ENCODE assay signal across 8 mouse cellular contexts in the genomic region with DNA sequence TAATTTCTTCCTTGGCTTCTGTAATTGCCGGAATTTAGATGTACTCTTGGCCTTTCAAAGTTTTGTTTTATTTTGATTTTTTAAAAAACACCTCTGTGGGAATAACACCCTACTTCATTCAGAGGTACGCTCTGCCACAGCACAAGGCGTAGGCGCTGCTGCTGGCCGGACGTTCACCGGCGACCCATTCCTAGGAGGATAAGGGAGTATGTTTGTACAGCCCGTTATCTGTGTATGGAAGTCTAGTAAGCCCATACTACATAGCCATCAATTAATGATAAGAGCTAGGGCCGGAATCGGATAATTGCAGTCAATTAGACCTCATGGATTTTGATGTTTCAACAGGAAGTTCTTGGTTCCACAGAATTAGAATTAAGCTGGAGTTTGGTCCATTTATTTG. TPM values are rescaled to one million over a fixed set of nuclear protein-coding genes. Genes with fewer than 3 reads are reported as not detected.
DNase-seq lines count a peak whose midpoint lies in the region; ATAC-seq and TF ChIP-seq lines count a peak whose summit lies in the region.

No protein-coding gene starts in this region.

- in situ Hi-C loops in Patski (cut with MboI; ENCODE audit: low pct_unique_long_range_greater_than_20kb) = no loop called here

- 1% methylated on average over 11 of the region's 11 CpGs for WGBS in forebrain, embryonic 14.5 days

- CTCF ChIA-PET in Patski (lab: Charles Lee) = interaction anchor here (1.0 to 3.1 kb wide), 6 partner anchors 9 to 82 kb away, joined by 3 to 14 read pairs (median 5); no protein-coding TSS in a partner anchor

- H3K27me3 ChIP-seq in Patski = no peaks in the 10 kb centered on the region
- H3K27me3 ChIP-seq in forebrain, embryonic 14.5 days (replicated peaks; ENCODE audit: control insufficient read depth, insufficient read depth, low read length) = no peaks in the 10 kb centered on the region

- ATAC-seq in Patski = peak; percentile 45
- ATAC-seq in forebrain, embryonic 14.5 days = peak; percentile 40
- ATAC-seq in megakaryocyte-erythroid progenitor cell, adult 5-6 weeks (replicated peaks; ENCODE audit: low FRiP score, low TSS enrichment, poor library complexity, severe bottlenecking) = peak; percentile 64

- H3K36me3 ChIP-seq in forebrain, embryonic 14.5 days (ENCODE audit: control insufficient read depth, insufficient read depth, low read length) = peaks cover 13% of the 10 kb centered on the region

- peak overlapping the region; percentile 69 for H3K4me2 ChIP-seq in forebrain, embryonic 14.5 days (ENCODE audit: low read length)

- no peaks in the 10 kb centered on the region for H3K9me3 ChIP-seq in forebrain, embryonic 14.5 days (replicated peaks; ENCODE audit: control insufficient read depth, low read length)

- H3K4me1 ChIP-seq in forebrain, embryonic 14.5 days (ENCODE audit: control insufficient read depth, insufficient read depth, low read length) = no peaks in the 10 kb centered on the region

- peak; percentile 32 to 39 for DNase-seq in cerebellum, postnatal 25 days
- no peak for DNase-seq in cerebellum, adult 9-11 months
- DNase-seq in Patski (ENCODE audit: low read depth, low spot score) = no peak
- DNase-seq in forebrain, embryonic 14.5 days (ENCODE audit: low spot score) = peak; percentile 10
- DNase-seq in kidney, adult 9 months = peak; percentile 21
- peak; percentile 22 for DNase-seq in thymus, postnatal 25 days
- no peak for DNase-seq in yolk sac, embryonic 10.5 days (ENCODE audit: low spot score)

- POLR2A ChIA-PET in Patski (lab: Charles Lee) = no interaction called here

- H3K4me3 ChIP-seq in forebrain, embryonic 14.5 days (ENCODE audit: low read depth, low read length) = peak overlapping the region; percentile 98

- H3K9ac ChIP-seq in forebrain, embryonic 14.5 days (ENCODE audit: low read length) = peak overlapping the region; percentile 92

- no peak for TF ChIP-seq CTCF in Patski (IDR thresholded peaks at IDR 0.05)

- H3K27ac ChIP-seq in forebrain, embryonic 14.5 days (ENCODE audit: low read depth, low read length) = no peak overlapping the region; the same call in 1 of the 2 replicates

RNA-seq across cellular contexts. Expression of gene Cnep1r1, which starts 0.5 kb away (rescaled TPM):
- polyA plus RNA-seq in Patski (2021) = 47.1 TPM
- 39.1 and 43.0 TPM in 2 replicates for polyA plus RNA-seq in forebrain, embryonic 14.5 days (2014; fragmentation: Nextera tagmentation; extraction: Ambion mirVana)
- 42.8 and 61.3 TPM in 2 replicates for total RNA-seq in megakaryocyte-erythroid progenitor cell, adult 5-6 weeks (2014; fragmentation: Nextera tagmentation)
- 16.0 and 16.6 TPM in 2 replicates for total RNA-seq in megakaryocyte-erythroid progenitor cell, adult 5-6 weeks (2017)

RNA-seq across cellular contexts. Expression of gene Heatr3, which starts 18.6 kb away (rescaled TPM):
- 49.3 TPM for polyA plus RNA-seq in Patski (2021)
- polyA plus RNA-seq in forebrain, embryonic 14.5 days (2014; fragmentation: Nextera tagmentation; extraction: Ambion mirVana) = 30.2 and 34.1 TPM in 2 replicates
- total RNA-seq in megakaryocyte-erythroid progenitor cell, adult 5-6 weeks (2014; fragmentation: Nextera tagmentation) = 75.6 and 79.2 TPM in 2 replicates
- total RNA-seq in megakaryocyte-erythroid progenitor cell, adult 5-6 weeks (2017) = 62.9 and 79.2 TPM in 2 replicates

Comparison
In these comparisons a context has a peak if more than half of its experiments do, and no peak if none do; other contexts are left out.
1. DNase-seq: peak in cerebellum, postnatal 25 days (2 of 2), forebrain, embryonic 14.5 days (single experiment), kidney, adult 9 months (single experiment) and thymus, postnatal 25 days (single experiment); none in cerebellum, adult 9-11 months (single experiment), Patski (single experiment) and yolk sac, embryonic 10.5 days (single experiment).
2. Peak in every context shown above with its lines, with median percentiles within 50 percentile points of each other: ATAC-seq.